Mouse (Mus musculus) midbrain, embryonic 10.5 days (tissue): ENCODE measurements around the gene Spag17. TPM values are rescaled to one million over a fixed set of nuclear protein-coding genes. Genes with fewer than 3 reads are reported as not detected.

Source experiments
- DNase-seq: peaks from one replicate; pipeline ENCODE4 v3.0.0-alpha.2; 2017; ENCODE audit warnings: low spot score
- H3K27ac ChIP-seq: fragments of 300-500 bp; sonication (generic); replicated peaks from 2 replicates; pipeline ENCODE4 v1.5.1; 2016; ENCODE audit warnings: mild to moderate bottlenecking
- H3K27me3 ChIP-seq: fragments of 300-500 bp; sonication (generic); 2 replicates; pipeline ENCODE4 v1.6.1; 2016; ENCODE audit warnings: low read depth, mild to moderate bottlenecking; ENCODE audit not compliant: poor library complexity, severe bottlenecking
- H3K36me3 ChIP-seq: fragments of 300-500 bp; sonication (generic); 2 replicates; pipeline ENCODE4 v1.6.1; 2016; ENCODE audit warnings: mild to moderate bottlenecking, moderate library complexity
- H3K4me1 ChIP-seq: fragments of 300-500 bp; sonication (generic); 2 replicates; pipeline ENCODE4 v1.6.1; 2016
- H3K4me3 ChIP-seq: fragments of 300-500 bp; sonication (generic); 2 replicates; pipeline ENCODE4 v1.5.1; 2016; ENCODE audit warnings: mild to moderate bottlenecking, moderate library complexity
- H3K9me3 ChIP-seq: fragments of 300-500 bp; sonication (generic); replicated peaks from 2 replicates; pipeline ENCODE4 v1.6.1; 2016; ENCODE audit warnings: mild to moderate bottlenecking
- WGBS: fragments of 180-500 bp; shearing (Covaris S2); methylation state at CpG from one replicate; pipeline ENCODE4 v1.1.7; 2016; 5-methylcytosine and 5-hydroxymethylcytosine counted together
- polyA plus RNA-seq: library from polyadenylated mRNA; unstranded; fragments of >200 nt; fragmentation: Nextera tagmentation; extraction: Ambion mirVana; gene quantifications from 2 replicates; pipeline ENCODE4 v1.2.1, GENCODE M21; 2016

Spag17 gene
- polyA plus RNA-seq, 1 experiment from 2014 or later = not detected

GRCm38 (mm10) chr3:100122445-100122844, 237.2 kb downstream of the Spag17 start:
- WGBS = 79% methylated on average over 1 of the region's 1 CpGs
- Histone ChIP-seq H3K9me3 (no peaks in the 10 kb centered on the region), H3K27me3 (no peaks in the 10 kb centered on the region), H3K36me3 (no peaks in the 10 kb centered on the region), H3K4me3 (no peak overlapping the region), H3K4me1 (no peaks in the 10 kb centered on the region), H3K27ac (no peak overlapping the region)
- DNase-seq = no peak

GRCm38 (mm10) chr3:100160682-100161445, 275.7 kb downstream of the Spag17 start:
- no peaks in the 10 kb centered on the region for H3K9me3 ChIP-seq
- DNase-seq = no peak
- peaks cover 47% of the 10 kb centered on the region for H3K36me3 ChIP-seq
- 85% methylated on average over 15 of the region's 15 CpGs for WGBS
- H3K27me3 ChIP-seq = no peaks in the 10 kb centered on the region
- peak overlapping the region; percentile 93 for H3K4me3 ChIP-seq
- no peak overlapping the region for H3K27ac ChIP-seq
- H3K4me1 ChIP-seq = peaks cover 18% of the 10 kb centered on the region

DNA sequence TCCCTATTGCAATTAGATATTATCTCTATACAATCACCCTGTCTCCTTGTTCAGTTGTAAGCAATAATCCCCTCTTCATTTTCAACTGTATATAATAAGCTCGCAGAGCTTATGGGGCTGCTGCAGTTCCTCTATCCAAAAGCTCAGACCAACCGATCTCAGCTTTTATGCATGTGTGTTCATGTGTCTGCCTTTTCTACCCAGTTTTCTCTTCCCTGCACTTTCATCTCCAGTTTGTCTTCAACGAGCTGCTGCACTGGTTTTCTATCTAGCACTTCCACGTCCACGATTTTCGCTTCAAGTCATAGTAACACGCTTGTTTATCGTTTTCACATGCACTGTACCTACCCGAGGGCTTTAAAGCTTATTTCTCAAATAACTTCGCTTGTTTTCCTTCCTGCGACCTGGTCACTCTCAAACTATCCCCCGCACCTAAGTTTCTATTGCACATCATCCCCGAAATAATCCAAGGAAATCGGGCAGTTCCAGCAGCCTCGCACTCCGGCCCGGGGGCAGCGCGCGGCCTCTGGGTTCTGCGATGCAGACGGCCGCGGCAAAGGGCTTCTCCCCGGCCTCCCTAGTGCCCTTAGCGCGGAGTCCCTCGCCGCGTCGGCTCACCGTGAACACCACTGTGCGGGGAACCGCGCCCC, 276.6 kb downstream of the Spag17 start:
- peak overlapping the region; percentile 83 for H3K27ac ChIP-seq
- H3K36me3 ChIP-seq = peaks cover 38% of the 10 kb centered on the region
- no peaks in the 10 kb centered on the region for H3K9me3 ChIP-seq
- H3K27me3 ChIP-seq = no peaks in the 10 kb centered on the region
- H3K4me1 ChIP-seq = peaks cover 18% of the 10 kb centered on the region
- peak overlapping the region; percentile 93 for H3K4me3 ChIP-seq
- 2% methylated on average over 35 of the region's 35 CpGs for WGBS
- no peak for DNase-seq

GRCm38 (mm10) chr3:100162315-100163105, 277.3 kb downstream of the Spag17 start, which contains the start of the genes Gdap2 and Wdr3:
Gdap2 (plus strand) TSS chr3:100162381.
Wdr3 (minus strand) TSS chr3:100162407.
- DNase-seq = peak; percentile 94
- H3K36me3 ChIP-seq = peaks cover 31% of the 10 kb centered on the region
- H3K27ac ChIP-seq = peak within 1 kb of the TSS; percentile 83
- no peaks in the 10 kb centered on the region for H3K9me3 ChIP-seq
- H3K4me3 ChIP-seq = peak within 1 kb of the TSS; percentile 93
- WGBS = under 1% methylated on average over 55 of the region's 55 CpGs
- peaks cover 18% of the 10 kb centered on the region for H3K4me1 ChIP-seq
- no peaks in the 10 kb centered on the region for H3K27me3 ChIP-seq

DNA sequence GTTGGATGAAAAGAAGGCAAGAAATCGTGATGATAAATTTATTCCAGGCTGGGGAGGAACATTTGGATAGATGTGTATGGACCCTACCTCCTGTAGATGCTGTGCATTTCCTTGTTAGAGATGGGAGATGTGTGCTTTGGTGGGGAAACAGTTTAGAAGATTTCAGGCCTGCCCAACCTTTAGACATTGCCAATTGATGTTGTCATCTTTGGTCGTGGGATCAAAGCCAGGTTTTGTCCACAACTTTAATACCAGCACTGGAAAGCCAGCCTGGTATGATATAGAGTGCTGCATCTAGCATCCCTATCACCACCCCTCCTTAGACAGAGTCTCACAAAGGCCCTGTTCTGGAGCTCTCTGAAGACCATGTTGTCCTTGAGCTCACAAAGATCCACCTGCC, 278.4 kb downstream of the Spag17 start:
- Histone ChIP-seq H3K36me3 (peaks cover 22% of the 10 kb centered on the region), H3K9me3 (no peaks in the 10 kb centered on the region), H3K4me3 (peak overlapping the region; percentile 93; the same call in 1 of the 2 replicates), H3K4me1 (peaks cover 18% of the 10 kb centered on the region), H3K27ac (no peak overlapping the region), H3K27me3 (no peaks in the 10 kb centered on the region)
- no peak for DNase-seq
- WGBS = 89% methylated on average over 2 of the region's 2 CpGs

DNA sequence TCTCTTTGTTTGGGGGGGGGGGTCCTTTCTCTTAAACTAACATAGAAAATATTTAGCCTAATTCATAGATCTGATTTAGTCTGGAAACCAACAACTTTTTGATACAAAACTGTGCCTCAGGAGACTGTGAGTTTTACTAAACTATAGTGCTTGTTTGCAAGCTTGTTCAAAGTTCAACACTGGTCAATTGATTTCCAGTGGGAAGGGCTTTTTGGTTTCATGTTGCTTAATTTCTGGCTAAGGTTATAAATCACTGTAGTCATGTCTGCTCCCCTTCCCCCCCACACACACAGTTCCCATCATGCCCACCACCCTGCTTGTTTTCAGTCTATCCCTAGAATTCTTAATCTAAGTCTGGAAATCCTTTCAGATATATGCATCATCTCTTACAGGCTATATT, 279.8 kb downstream of the Spag17 start:
- no peak overlapping the region for H3K27ac ChIP-seq
- no peak for DNase-seq
- H3K9me3 ChIP-seq = no peaks in the 10 kb centered on the region
- H3K4me1 ChIP-seq = peaks cover 18% of the 10 kb centered on the region
- H3K27me3 ChIP-seq = no peaks in the 10 kb centered on the region
- H3K36me3 ChIP-seq = peaks cover 12% of the 10 kb centered on the region
- H3K4me3 ChIP-seq = no peak overlapping the region

DNA sequence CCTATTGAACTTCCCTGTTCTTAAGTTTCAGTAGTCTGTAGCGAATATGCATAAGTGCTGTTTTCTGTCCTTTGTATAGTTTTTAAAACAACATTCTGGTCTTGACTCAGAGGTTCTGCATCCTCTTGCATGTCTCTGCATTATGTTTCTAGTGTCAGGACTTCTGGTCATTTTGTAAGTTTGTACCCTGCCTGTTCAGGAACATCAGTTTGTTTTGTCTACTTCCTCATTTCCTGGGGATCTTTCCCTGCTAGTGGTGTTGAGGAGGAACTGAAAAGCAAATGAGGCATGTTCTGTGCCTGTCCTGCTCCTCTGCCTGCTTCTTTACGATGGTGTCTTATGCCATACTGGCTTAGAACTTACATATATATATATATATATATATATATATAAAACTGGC, 290.8 kb downstream of the Spag17 start:
- no peak for DNase-seq
- peaks cover 77% of the 10 kb centered on the region for H3K36me3 ChIP-seq
- 90% methylated on average over 2 of the region's 2 CpGs for WGBS
- H3K27ac ChIP-seq = no peak overlapping the region
- no peaks in the 10 kb centered on the region for H3K4me1 ChIP-seq
- no peaks in the 10 kb centered on the region for H3K9me3 ChIP-seq
- no peaks in the 10 kb centered on the region for H3K27me3 ChIP-seq
- H3K4me3 ChIP-seq = no peak overlapping the region

GRCm38 (mm10) chr3:100180471-100180870, 295.3 kb downstream of the Spag17 start:
- Histone ChIP-seq H3K4me1 (no peaks in the 10 kb centered on the region), H3K27me3 (no peaks in the 10 kb centered on the region), H3K27ac (no peak overlapping the region), H3K36me3 (peaks cover 69% of the 10 kb centered on the region), H3K9me3 (no peaks in the 10 kb centered on the region), H3K4me3 (no peak overlapping the region)
- 84% methylated on average over 3 of the region's 3 CpGs for WGBS
- DNase-seq = no peak

DNA sequence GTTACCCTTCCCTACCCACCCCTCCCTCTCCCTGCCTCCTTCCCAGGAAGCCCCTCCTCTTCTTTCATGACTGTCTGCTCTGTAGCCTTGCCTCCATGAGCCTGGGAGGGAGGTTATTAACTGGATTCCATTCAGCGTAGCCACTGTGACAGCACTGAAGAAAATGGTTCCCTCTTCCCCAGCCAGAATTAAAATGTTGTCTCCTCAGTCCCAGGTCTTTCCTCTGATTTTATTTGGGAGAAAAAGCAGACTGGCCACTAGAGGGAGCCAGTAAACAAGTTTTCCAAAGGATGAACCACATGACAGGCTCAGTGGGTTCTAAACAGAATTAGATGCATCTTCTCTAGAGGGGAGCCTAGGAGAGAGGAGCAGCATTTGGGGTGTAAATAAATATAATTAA, 304.2 kb downstream of the Spag17 start:
- H3K9me3 ChIP-seq = no peaks in the 10 kb centered on the region
- 45% methylated on average over 1 of the region's 1 CpGs for WGBS
- peaks cover 26% of the 10 kb centered on the region for H3K36me3 ChIP-seq
- no peak overlapping the region for H3K27ac ChIP-seq
- no peaks in the 10 kb centered on the region for H3K27me3 ChIP-seq
- no peak overlapping the region for H3K4me3 ChIP-seq
- no peaks in the 10 kb centered on the region for H3K4me1 ChIP-seq
- peak; percentile 34 for DNase-seq

DNA sequence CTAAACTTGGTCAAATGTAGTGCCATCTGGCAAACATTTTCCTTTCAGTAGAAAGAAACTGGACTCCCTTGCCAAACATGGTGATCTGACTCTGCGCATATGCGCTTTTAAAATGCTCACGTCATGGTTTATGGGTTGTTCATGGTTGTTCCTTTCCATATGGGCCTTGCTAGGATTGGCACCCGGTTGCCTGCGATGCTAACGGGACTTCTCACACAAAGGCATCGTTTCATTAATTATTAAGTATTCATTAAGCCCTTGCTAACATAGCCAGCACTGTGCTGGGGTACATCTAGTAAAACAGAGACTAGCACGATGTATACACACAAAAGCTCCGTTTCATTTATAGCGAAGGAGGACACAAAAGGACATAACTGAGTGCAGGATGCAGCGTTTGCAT, 304.7 kb downstream of the Spag17 start:
- Histone ChIP-seq H3K4me3 (no peak overlapping the region), H3K27me3 (no peaks in the 10 kb centered on the region), H3K27ac (no peak overlapping the region), H3K36me3 (peaks cover 24% of the 10 kb centered on the region), H3K9me3 (no peaks in the 10 kb centered on the region), H3K4me1 (no peaks in the 10 kb centered on the region)
- WGBS = 86% methylated on average over 11 of the region's 11 CpGs
- no peak for DNase-seq
